Mouse (Mus musculus) limb, embryonic 12.5 days (tissue): ENCODE measurements at regions not wholly inside any gene's neighbourhood (a gene's known extent, or its start where the extent isn't known, plus 50 kb on each side); places are given as distances from the start of the nearest gene placed in this dataset.

ENCODE experiments used
- ATAC-seq: fragments of 200-750 bp; cut with Nextera tagmentation; 2 replicates; pipeline ENCODE4 v1.8.0; 2017; ENCODE audit warnings: low read depth, moderate TSS enrichment; ENCODE audit not compliant: insufficient number of reproducible peaks, insufficient read depth, low FRiP score, low TSS enrichment
- H3K27ac ChIP-seq: fragments of 300-500 bp; sonication (generic); 2 replicates; pipeline ENCODE4 v1.5.1; 2016; ENCODE audit warnings: mild to moderate bottlenecking, moderate library complexity
- H3K27me3 ChIP-seq: fragments of 300-500 bp; sonication (generic); 2 replicates; pipeline ENCODE4 v1.6.1; 2016; ENCODE audit warnings: mild to moderate bottlenecking, moderate library complexity
- H3K36me3 ChIP-seq: fragments of 300-500 bp; sonication (generic); 2 replicates; pipeline ENCODE4 v1.6.1; 2016; ENCODE audit warnings: mild to moderate bottlenecking, moderate library complexity
- H3K4me1 ChIP-seq: fragments of 300-500 bp; sonication (generic); replicated peaks from 2 replicates; pipeline ENCODE4 v1.6.1; 2016
- H3K4me2 ChIP-seq: fragments of 300-500 bp; sonication (generic); 2 replicates; pipeline ENCODE4 v1.6.1; 2016; ENCODE audit warnings: mild to moderate bottlenecking, moderate library complexity
- H3K4me3 ChIP-seq: fragments of 300-500 bp; sonication (generic); replicated peaks from 2 replicates; pipeline ENCODE4 v1.5.1; 2016; ENCODE audit warnings: mild to moderate bottlenecking
- H3K9ac ChIP-seq: fragments of 300-500 bp; sonication (generic); replicated peaks from 2 replicates; pipeline ENCODE4 v1.6.1; 2016; ENCODE audit warnings: mild to moderate bottlenecking, moderate library complexity
- H3K9me3 ChIP-seq: fragments of 300-500 bp; sonication (generic); 2 replicates; pipeline ENCODE4 v1.6.1; 2016; ENCODE audit warnings: mild to moderate bottlenecking, moderate library complexity
- WGBS: fragments of 180-500 bp; shearing (Covaris S2); methylation state at CpG from one replicate; pipeline ENCODE4 v1.1.7; 2016; 5-methylcytosine and 5-hydroxymethylcytosine counted together

- no peak for ATAC-seq
- H3K4me2 ChIP-seq = no peak overlapping the region
- H3K4me3 ChIP-seq = no peak overlapping the region
- H3K4me1 ChIP-seq = no peaks in the 10 kb centered on the region
- H3K27me3 ChIP-seq = no peaks in the 10 kb centered on the region
- H3K9ac ChIP-seq = no peak overlapping the region
- WGBS = 76% methylated on average over 12 of the region's 16 CpGs
- H3K9me3 ChIP-seq = no peaks in the 10 kb centered on the region
- no peaks in the 10 kb centered on the region for H3K36me3 ChIP-seq
- H3K27ac ChIP-seq = no peak overlapping the region
Measured at GRCm38 (mm10) chr3:54103098-54103497, 52.7 kb upstream of the Trpc4 start.

GRCm38 (mm10) chr3:54083634-54084033 is 72.2 kb upstream of the Trpc4 start:
- no peaks in the 10 kb centered on the region for H3K36me3 ChIP-seq
- H3K27me3 ChIP-seq = no peaks in the 10 kb centered on the region
- no peak for ATAC-seq
- no peak overlapping the region for H3K4me3 ChIP-seq
- no peak overlapping the region for H3K9ac ChIP-seq
- 64% methylated on average over 6 of the region's 6 CpGs for WGBS
- no peak overlapping the region for H3K27ac ChIP-seq
- H3K4me1 ChIP-seq = no peaks in the 10 kb centered on the region
- H3K9me3 ChIP-seq = no peaks in the 10 kb centered on the region
- no peak overlapping the region for H3K4me2 ChIP-seq

- no peak overlapping the region for H3K4me2 ChIP-seq
- ATAC-seq = no peak
- H3K27ac ChIP-seq = no peak overlapping the region
- 70% methylated on average over 5 of the region's 5 CpGs for WGBS
- H3K4me3 ChIP-seq = no peak overlapping the region
- no peaks in the 10 kb centered on the region for H3K4me1 ChIP-seq
- H3K27me3 ChIP-seq = no peaks in the 10 kb centered on the region
- H3K9ac ChIP-seq = no peak overlapping the region
- no peaks in the 10 kb centered on the region for H3K36me3 ChIP-seq
- no peaks in the 10 kb centered on the region for H3K9me3 ChIP-seq
Measured at GRCm38 (mm10) chr3:54076461-54076860, 79.4 kb upstream of the Trpc4 start.

- Histone ChIP-seq H3K9me3 (no peaks in the 10 kb centered on the region), H3K27me3 (no peaks in the 10 kb centered on the region), H3K4me3 (no peak overlapping the region), H3K9ac (no peak overlapping the region), H3K4me1 (no peaks in the 10 kb centered on the region), H3K36me3 (no peaks in the 10 kb centered on the region), H3K27ac (no peak overlapping the region), H3K4me2 (no peak overlapping the region)
- 75% methylated on average over 1 of the region's 1 CpGs for WGBS
- no peak for ATAC-seq
Measured at GRCm38 (mm10) chr3:54060653-54061052, 95.2 kb upstream of the Trpc4 start.

- Histone ChIP-seq H3K27ac (no peak overlapping the region), H3K4me1 (peaks cover 4% of the 10 kb centered on the region; the same call in 1 of the 2 replicates), H3K36me3 (no peaks in the 10 kb centered on the region), H3K4me2 (no peak overlapping the region), H3K4me3 (no peak overlapping the region), H3K27me3 (no peaks in the 10 kb centered on the region; the same call in none of the 2 replicates), H3K9ac (no peak overlapping the region), H3K9me3 (no peaks in the 10 kb centered on the region)
- no peak for ATAC-seq
- 83% methylated on average over 7 of the region's 7 CpGs for WGBS
Measured at GRCm38 (mm10) chr3:54054376-54054775, 101.5 kb upstream of the Trpc4 start.

GRCm38 (mm10) chr3:54049370-54049769 is 106.5 kb upstream of the Trpc4 start:
- Histone ChIP-seq H3K4me3 (no peak overlapping the region), H3K4me1 (peaks cover 5% of the 10 kb centered on the region; the same call in 1 of the 2 replicates), H3K9ac (no peak overlapping the region), H3K4me2 (no peak overlapping the region), H3K27ac (no peak overlapping the region), H3K27me3 (no peaks in the 10 kb centered on the region; the same call in none of the 2 replicates), H3K36me3 (no peaks in the 10 kb centered on the region), H3K9me3 (no peaks in the 10 kb centered on the region)
- WGBS = 63% methylated on average over 2 of the region's 2 CpGs
- ATAC-seq = no peak

GRCm38 (mm10) chr3:54048091-54048670 is 107.7 kb upstream of the Trpc4 start:
- WGBS = 75% methylated on average over 3 of the region's 3 CpGs
- Histone ChIP-seq H3K27me3 (no peaks in the 10 kb centered on the region; the same call in none of the 2 replicates), H3K9ac (no peak overlapping the region), H3K36me3 (no peaks in the 10 kb centered on the region), H3K9me3 (no peaks in the 10 kb centered on the region), H3K4me1 (peaks cover 5% of the 10 kb centered on the region; the same call in 1 of the 2 replicates), H3K4me2 (no peak overlapping the region), H3K4me3 (no peak overlapping the region), H3K27ac (no peak overlapping the region)
- no peak for ATAC-seq

- Histone ChIP-seq H3K4me3 (no peak overlapping the region), H3K9me3 (no peaks in the 10 kb centered on the region), H3K36me3 (no peaks in the 10 kb centered on the region), H3K27me3 (no peaks in the 10 kb centered on the region), H3K4me1 (no peaks in the 10 kb centered on the region), H3K4me2 (no peak overlapping the region), H3K9ac (no peak overlapping the region), H3K27ac (no peak overlapping the region)
- 68% methylated on average over 4 of the region's 4 CpGs for WGBS
- no peak for ATAC-seq
Measured at GRCm38 (mm10) chr3:54027365-54027764, 128.5 kb upstream of the Trpc4 start.

GRCm38 (mm10) chr3:54020196-54020595 is 135.6 kb upstream of the Trpc4 start:
- WGBS = 87% methylated on average over 4 of the region's 4 CpGs
- no peak for ATAC-seq
- no peaks in the 10 kb centered on the region for H3K4me1 ChIP-seq

GRCm38 (mm10) chr3:54017943-54018649 is 137.7 kb upstream of the Trpc4 start:
- 46% methylated on average over 4 of the region's 4 CpGs for WGBS
- Histone ChIP-seq H3K9ac (no peak overlapping the region), H3K36me3 (no peaks in the 10 kb centered on the region), H3K27ac (no peak overlapping the region), H3K4me1 (no peaks in the 10 kb centered on the region), H3K9me3 (no peaks in the 10 kb centered on the region), H3K4me3 (no peak overlapping the region), H3K27me3 (no peaks in the 10 kb centered on the region), H3K4me2 (no peak overlapping the region)
- ATAC-seq = no peak

More at GRCm38 (mm10) chr3:54020196-54020595, 135.6 kb upstream of the Trpc4 start:
- Histone ChIP-seq H3K9ac (no peak overlapping the region), H3K27me3 (no peaks in the 10 kb centered on the region), H3K36me3 (no peaks in the 10 kb centered on the region), H3K9me3 (no peaks in the 10 kb centered on the region), H3K27ac (no peak overlapping the region), H3K4me3 (no peak overlapping the region), H3K4me2 (no peak overlapping the region)

- 88% methylated on average over 5 of the region's 5 CpGs for WGBS
- Histone ChIP-seq H3K4me3 (no peak overlapping the region), H3K4me1 (no peaks in the 10 kb centered on the region), H3K9me3 (no peaks in the 10 kb centered on the region), H3K4me2 (no peak overlapping the region), H3K36me3 (no peaks in the 10 kb centered on the region), H3K27me3 (no peaks in the 10 kb centered on the region), H3K27ac (no peak overlapping the region), H3K9ac (no peak overlapping the region)
- no peak for ATAC-seq
Measured at GRCm38 (mm10) chr3:54016877-54017276, 139.0 kb upstream of the Trpc4 start.

- Histone ChIP-seq H3K27me3 (no peaks in the 10 kb centered on the region), H3K4me2 (no peak overlapping the region), H3K27ac (no peak overlapping the region), H3K4me3 (no peak overlapping the region), H3K36me3 (no peaks in the 10 kb centered on the region), H3K9me3 (no peaks in the 10 kb centered on the region), H3K9ac (no peak overlapping the region), H3K4me1 (no peaks in the 10 kb centered on the region)
- 91% methylated on average over 2 of the region's 2 CpGs for WGBS
- ATAC-seq = no peak
Measured at GRCm38 (mm10) chr3:54011016-54011415, 144.8 kb upstream of the Trpc4 start.
